Mouse (Mus musculus): ENCODE data around the gene Uqcrfs1. TPM values are rescaled to one million over a fixed set of nuclear protein-coding genes. Genes with fewer than 3 reads are reported as not detected.

The Uqcrfs1 gene
- 380 and 395 TPM in 2 replicates for polyA plus RNA-seq (2015; fragmentation: Nextera tagmentation; extraction: Ambion mirVana)

GRCm38 (mm10) chr13:30544856-30545604 is at the start of gene Uqcrfs1:
Gene Uqcrfs1 (minus strand): TSS chr13:30545362.
- H3K4me3 ChIP-seq (ENCODE audit: low read depth, low read length), result peak within 1 kb of the TSS; percentile 98
- H3K4me2 ChIP-seq (ENCODE audit: low read depth, low read length), result peak within 1 kb of the TSS; percentile 80
- H3K9me3 ChIP-seq (ENCODE audit: low read length), result no peaks in the 10 kb centered on the region
- peak within 1 kb of the TSS; percentile 92 for H3K27ac ChIP-seq (ENCODE audit: low read depth)
- no peak for TF ChIP-seq EP300 (IDR thresholded peaks at IDR 0.05; ENCODE audit: low read depth)
- 0 out of 2 replicates have a peak, but pooled peaks have one; percentile 3 for TF ChIP-seq CTCF (IDR thresholded peaks at IDR 0.05; ENCODE audit: low read depth)
- no peaks in the 10 kb centered on the region for H3K27me3 ChIP-seq (ENCODE audit: insufficient read depth, low read length)
- H3K9ac ChIP-seq (replicated peaks), result peak within 1 kb of the TSS; percentile 98
- 0% methylated on average over 81 of the region's 82 CpGs for WGBS (ENCODE audit: insufficient replicate concordance)
- peaks cover 15% of the 10 kb centered on the region for H3K4me1 ChIP-seq (ENCODE audit: insufficient read depth)
- DNase-seq, result peak; percentile 99
- ATAC-seq, result peak; percentile 98
- H3K36me3 ChIP-seq (replicated peaks; ENCODE audit: insufficient read depth, low read length), result peaks cover 8% of the 10 kb centered on the region

GRCm38 (mm10) chr13:30585786-30586185 is 40.6 kb upstream of the Uqcrfs1 start:
- no peaks in the 10 kb centered on the region for H3K27me3 ChIP-seq (ENCODE audit: insufficient read depth, low read length)
- TF ChIP-seq CTCF (IDR thresholded peaks at IDR 0.05; ENCODE audit: low read depth), result no peak
- H3K4me1 ChIP-seq (ENCODE audit: insufficient read depth), result no peaks in the 10 kb centered on the region
- no peak overlapping the region for H3K27ac ChIP-seq (ENCODE audit: low read depth)
- no peak overlapping the region for H3K4me3 ChIP-seq (ENCODE audit: low read depth, low read length)
- DNase-seq (no peak), ATAC-seq (no peak)
- 78% methylated on average over 3 of the region's 3 CpGs for WGBS (ENCODE audit: insufficient replicate concordance)
- H3K9ac ChIP-seq (replicated peaks), result no peak overlapping the region
- no peak overlapping the region for H3K4me2 ChIP-seq (ENCODE audit: low read depth, low read length)
- no peaks in the 10 kb centered on the region for H3K36me3 ChIP-seq (replicated peaks; ENCODE audit: insufficient read depth, low read length)
- no peaks in the 10 kb centered on the region for H3K9me3 ChIP-seq (ENCODE audit: low read length)

- Histone ChIP-seq H3K9me3 (ENCODE audit: low read length) (no peaks in the 10 kb centered on the region), H3K27me3 (ENCODE audit: insufficient read depth, low read length) (no peaks in the 10 kb centered on the region), H3K4me1 (ENCODE audit: insufficient read depth) (no peaks in the 10 kb centered on the region), H3K9ac (replicated peaks) (no peak overlapping the region), H3K4me2 (ENCODE audit: low read depth, low read length) (no peak overlapping the region), H3K4me3 (ENCODE audit: low read depth, low read length) (no peak overlapping the region), H3K36me3 (replicated peaks; ENCODE audit: insufficient read depth, low read length) (no peaks in the 10 kb centered on the region), H3K27ac (ENCODE audit: low read depth) (no peak overlapping the region)
- ATAC-seq, result no peak
- DNase-seq, result peak; percentile 32
- TF ChIP-seq CTCF (IDR thresholded peaks at IDR 0.05; ENCODE audit: low read depth) (peak; percentile 50), EP300 (IDR thresholded peaks at IDR 0.05; ENCODE audit: low read depth) (no peak)
- 40% methylated on average over 2 of the region's 2 CpGs for WGBS (ENCODE audit: insufficient replicate concordance)
Observed at GRCm38 (mm10) chr13:30582541-30582940, 37.4 kb upstream of the Uqcrfs1 start.

- no peak overlapping the region for H3K4me3 ChIP-seq (ENCODE audit: low read depth, low read length)
- H3K9ac ChIP-seq (replicated peaks), result no peak overlapping the region
- H3K36me3 ChIP-seq (replicated peaks; ENCODE audit: insufficient read depth, low read length), result no peaks in the 10 kb centered on the region
- no peak for DNase-seq
- H3K4me2 ChIP-seq (ENCODE audit: low read depth, low read length), result no peak overlapping the region
- no peak overlapping the region for H3K27ac ChIP-seq (ENCODE audit: low read depth)
- WGBS (ENCODE audit: insufficient replicate concordance), result 40% methylated on average over 2 of the region's 2 CpGs
- no peak for ATAC-seq
- TF ChIP-seq EP300 (IDR thresholded peaks at IDR 0.05; ENCODE audit: low read depth), result no peak
- H3K27me3 ChIP-seq (ENCODE audit: insufficient read depth, low read length), result no peaks in the 10 kb centered on the region
- H3K4me1 ChIP-seq (ENCODE audit: insufficient read depth), result no peaks in the 10 kb centered on the region
- no peaks in the 10 kb centered on the region for H3K9me3 ChIP-seq (ENCODE audit: low read length)
Observed at GRCm38 (mm10) chr13:30578806-30579205, 33.6 kb upstream of the Uqcrfs1 start.

GRCm38 (mm10) chr13:30576819-30577218 is 31.7 kb upstream of the Uqcrfs1 start:
- no peak overlapping the region for H3K27ac ChIP-seq (ENCODE audit: low read depth)
- no peak for DNase-seq
- no peak for ATAC-seq
- no peak overlapping the region for H3K4me3 ChIP-seq (ENCODE audit: low read depth, low read length)
- no peak overlapping the region for H3K4me2 ChIP-seq (ENCODE audit: low read depth, low read length)
- H3K4me1 ChIP-seq (ENCODE audit: insufficient read depth), result no peaks in the 10 kb centered on the region
- no peaks in the 10 kb centered on the region for H3K36me3 ChIP-seq (replicated peaks; ENCODE audit: insufficient read depth, low read length)
- H3K27me3 ChIP-seq (ENCODE audit: insufficient read depth, low read length), result no peaks in the 10 kb centered on the region
- H3K9ac ChIP-seq (replicated peaks), result no peak overlapping the region
- WGBS (ENCODE audit: insufficient replicate concordance), result 52% methylated on average over 2 of the region's 2 CpGs
- H3K9me3 ChIP-seq (ENCODE audit: low read length), result no peaks in the 10 kb centered on the region
- no peak for TF ChIP-seq EP300 (IDR thresholded peaks at IDR 0.05; ENCODE audit: low read depth)
- no peak for TF ChIP-seq CTCF (IDR thresholded peaks at IDR 0.05; ENCODE audit: low read depth)

GRCm38 (mm10) chr13:30572971-30573370 is 27.8 kb upstream of the Uqcrfs1 start:
- H3K27me3 ChIP-seq (ENCODE audit: insufficient read depth, low read length), result no peaks in the 10 kb centered on the region
- no peak overlapping the region for H3K27ac ChIP-seq (ENCODE audit: low read depth)
- TF ChIP-seq CTCF (IDR thresholded peaks at IDR 0.05; ENCODE audit: low read depth) (peak; percentile 16; the same call in 1 of the 2 replicates), EP300 (IDR thresholded peaks at IDR 0.05; ENCODE audit: low read depth) (no peak)
- no peaks in the 10 kb centered on the region for H3K9me3 ChIP-seq (ENCODE audit: low read length)
- H3K36me3 ChIP-seq (replicated peaks; ENCODE audit: insufficient read depth, low read length), result no peaks in the 10 kb centered on the region
- no peak for DNase-seq
- no peak overlapping the region for H3K4me3 ChIP-seq (ENCODE audit: low read depth, low read length)
- H3K9ac ChIP-seq (replicated peaks), result no peak overlapping the region
- WGBS (ENCODE audit: insufficient replicate concordance), result 48% methylated on average over 4 of the region's 4 CpGs
- no peaks in the 10 kb centered on the region for H3K4me1 ChIP-seq (ENCODE audit: insufficient read depth)
- ATAC-seq, result no peak
- H3K4me2 ChIP-seq (ENCODE audit: low read depth, low read length), result no peak overlapping the region
